Mouse (Mus musculus) testis, adult 2 months (tissue): ENCODE data around the gene Bpifb2.

Experiments
- CTCF ChIP-seq: fragments of 200-500 bp; IDR thresholded peaks from 2 replicates; pipeline ENCODE4 v1.5.1; 2012; ENCODE audit warnings: low read depth, mild to moderate bottlenecking, inconsistent platforms, low read length, moderate library complexity; ENCODE audit not compliant: control insufficient read depth, insufficient read depth, insufficient replicate concordance
- POLR2A ChIP-seq: fragments of 200-500 bp; IDR thresholded peaks from 2 replicates; pipeline ENCODE4 v1.6.1; 2012; ENCODE audit warnings: low read depth, mild to moderate bottlenecking, inconsistent platforms, low read length, moderate library complexity; ENCODE audit not compliant: control insufficient read depth

GRCm38 (mm10) chr2:153833291-153833690, 41.6 kb upstream of the Bpifb2 start:
- TF ChIP-seq POLR2A (no peak), CTCF (no peak)
